Mouse (Mus musculus) embryonic stem cell, embryonic (primary cell): ENCODE results near the gene Cd72.
"Not testable (repeated sequence)": the region's sequence is repeated elsewhere in the genome, so short reads cannot be mapped to it uniquely, and the experiment has no call there.

Experiments
- CTCF ChIA-PET, 4 experiments: fragments of 300-600 bp in 2 of 4; fragments of 350-600 bp in 2 of 4; sonication (Branson Sonifier 250); formaldehyde crosslinking; loops; one replicate each; lab custom pipeline; 2022; ENCODE audit warnings: inconsistent platforms in 2 of 4; lab: Charles Lee
- POLR2A ChIA-PET, 4 experiments: fragments of 300-600 bp in 2 of 4; fragments of 350-600 bp in 2 of 4; sonication (Branson Sonifier 250); formaldehyde crosslinking; loops; one replicate each; lab custom pipeline; 2022; ENCODE audit warnings: antibody characterized with exemption in 4 of 4, inconsistent platforms in 1 of 4; lab: Charles Lee

Cd72 gene

GRCm38 (mm10) chr4:43485666-43486065, 31.2 kb upstream of the Cd72 start:
- CTCF ChIA-PET: interaction anchor here in 2 of 4 experiments (0.7 to 1.1 kb wide), 3 partner anchors 42 to 53 kb away, joined by 3 to 5 read pairs (median 4); no protein-coding TSS in a partner anchor
- POLR2A ChIA-PET: not testable (repeated sequence)

GRCm38 (mm10) chr4:43483535-43484091, 29.2 kb upstream of the Cd72 start, which contains the start of gene Sit1:
TSS of gene Sit1 (minus strand) at chr4:43483734.
- ChIA-PET POLR2A (interaction anchor here in 2 of 4 experiments (0.9 to 2.9 kb wide), 6 partner anchors 10 to 483 kb away, joined by 3 to 11 read pairs (median 4); partner anchors contain the start of genes Ccdc107 (in 1 of the 2) and Vcp (in 1 of the 2)), CTCF (interaction anchor here in 2 of 4 experiments (1.5 to 2.4 kb wide), 5 partner anchors 16 to 51 kb away, joined by 3 to 8 read pairs (median 6); partner anchors contain the start of gene Arhgef39 (in 1 of the 2))

- ChIA-PET CTCF (interaction anchor here in 3 of 4 experiments (0.6 to 1.9 kb wide), 10 partner anchors 17 to 480 kb away, joined by 3 to 6 read pairs (median 4); partner anchors contain the start of gene Arhgef39 (in 1 of the 3)), POLR2A (interaction anchor here in 2 of 4 experiments (1.1 to 2.9 kb wide), 7 partner anchors 9 to 482 kb away, joined by 3 to 11 read pairs (median 4); partner anchors contain the start of genes Ccdc107 (in 2 of the 2), Arhgef39 (in 1 of the 2) and Vcp (in 1 of the 2))
Measured at GRCm38 (mm10) chr4:43482591-43482990, 28.2 kb upstream of the Cd72 start.

- CTCF ChIA-PET: interaction anchor here (0.6 to 1.9 kb wide), 14 partner anchors 17 to 479 kb away, joined by 3 to 7 read pairs (median 4); partner anchors contain the start of gene Arhgef39 (in 1 of the 4)
Measured at GRCm38 (mm10) chr4:43481894-43482456, 27.5 kb upstream of the Cd72 start.

GRCm38 (mm10) chr4:43480985-43481384, 26.6 kb upstream of the Cd72 start:
- CTCF ChIA-PET: interaction anchor here in 3 of 4 experiments (0.7 to 0.9 kb wide), 3 partner anchors 49 to 434 kb away, joined by 3 to 7 read pairs (median 4); no protein-coding TSS in a partner anchor
- POLR2A ChIA-PET: interaction anchor here in 1 of 4 experiments (1.5 to 3.1 kb wide), 2 partner anchors 12 to 40 kb away, joined by 6 to 12 read pairs; partner anchors contain the start of genes Ccdc107 and Tesk1

More at GRCm38 (mm10) chr4:43481894-43482456, 27.5 kb upstream of the Cd72 start:
- POLR2A ChIA-PET: interaction anchor here in 3 of 4 experiments (0.6 to 2.9 kb wide), 7 partner anchors 11 to 52 kb away, joined by 3 to 11 read pairs (median 4); partner anchors contain the start of genes Ccdc107 (in 2 of the 3), Arhgef39 (in 1 of the 3) and Tesk1 (in 1 of the 3)

GRCm38 (mm10) chr4:43478906-43479832, 24.7 kb upstream of the Cd72 start:
- CTCF ChIA-PET: interaction anchor here (0.5 to 3.2 kb wide), 90 partner anchors 9 to 1765 kb away, joined by 3 to 23 read pairs (median 5); partner anchors contain the start of genes Ccdc107 (in 3 of the 4), Tesk1 (in 3 of the 4), Arhgef39 (in 1 of the 4) and Cd72 (in 1 of the 4)
- POLR2A ChIA-PET: interaction anchor here (0.6 to 3.1 kb wide), 36 partner anchors 8 to 605 kb away, joined by 3 to 12 read pairs (median 3); partner anchors contain the start of genes Arhgef39 (in 3 of the 4), Ccdc107 (in 3 of the 4), Creb3 (in 2 of the 4) and Tln1 (in 2 of the 4)

GRCm38 (mm10) chr4:43478534-43478858, 24.1 kb upstream of the Cd72 start:
- ChIA-PET CTCF (interaction anchor here (0.5 to 3.2 kb wide), 31 partner anchors 8 to 434 kb away, joined by 3 to 23 read pairs (median 5); partner anchors contain the start of genes Ccdc107 (in 2 of the 4), Gba2 (in 2 of the 4), Rgp1 (in 2 of the 4) and Arhgef39 (in 1 of the 4)), POLR2A (interaction anchor here in 3 of 4 experiments (0.6 to 3.1 kb wide), 18 partner anchors 8 to 478 kb away, joined by 3 to 12 read pairs (median 3); partner anchors contain the start of genes Arhgef39 (in 3 of the 3), Ccdc107 (in 3 of the 3), Creb3 (in 2 of the 3) and Tln1 (in 2 of the 3))

GRCm38 (mm10) chr4:43477857-43478533, 23.6 kb upstream of the Cd72 start:
- POLR2A ChIA-PET: interaction anchor here in 3 of 4 experiments (0.6 to 1.5 kb wide), 9 partner anchors 16 to 477 kb away, joined by 3 to 8 read pairs (median 3); partner anchors contain the start of genes Creb3 (in 2 of the 3), Tln1 (in 2 of the 3), Arhgef39 (in 1 of the 3) and Fam166b (in 1 of the 3)
- CTCF ChIA-PET: interaction anchor here (0.5 to 3.2 kb wide), 20 partner anchors 8 to 431 kb away, joined by 3 to 23 read pairs (median 8); partner anchors contain the start of genes Ccdc107 (in 2 of the 4), Arhgef39 (in 1 of the 4), Creb3 (in 1 of the 4) and Fam214b (in 1 of the 4)

GRCm38 (mm10) chr4:43476604-43477003, 22.2 kb upstream of the Cd72 start:
- CTCF ChIA-PET: interaction anchor here (0.5 to 1.7 kb wide), 10 partner anchors 19 to 424 kb away, joined by 3 to 7 read pairs (median 4); partner anchors contain the start of gene Arhgef39 (in 1 of the 4)
- POLR2A ChIA-PET: interaction anchor here in 3 of 4 experiments (0.6 to 1.2 kb wide), 9 partner anchors 16 to 219 kb away, joined by 3 to 10 read pairs (median 3); partner anchors contain the start of genes Arhgef39 (in 2 of the 3), Car9 (in 1 of the 3), Ccdc107 (in 1 of the 3) and Creb3 (in 1 of the 3)

- CTCF ChIA-PET: interaction anchor here in 1 of 4 experiments (0.9 kb wide), 1 partner anchor 42 kb away, joined by 3 read pairs; no protein-coding TSS in a partner anchor
- POLR2A ChIA-PET: interaction anchor here in 1 of 4 experiments (1.0 to 1.2 kb wide), 2 partner anchors 10 to 18 kb away, joined by 3 to 4 read pairs; partner anchors contain the start of gene Sit1
Measured at GRCm38 (mm10) chr4:43473636-43474035, 19.2 kb upstream of the Cd72 start.

- CTCF ChIA-PET: interaction anchor here in 3 of 4 experiments (0.6 to 1.9 kb wide), 7 partner anchors 9 to 424 kb away, joined by 3 to 4 read pairs (median 4); no protein-coding TSS in a partner anchor
- POLR2A ChIA-PET: interaction anchor here in 2 of 4 experiments (0.5 to 1.4 kb wide), 5 partner anchors 9 to 26 kb away, joined by 3 to 4 read pairs (median 3); no protein-coding TSS in a partner anchor
Measured at GRCm38 (mm10) chr4:43470301-43470700, 15.9 kb upstream of the Cd72 start.

GRCm38 (mm10) chr4:43466872-43467271, 12.4 kb upstream of the Cd72 start:
- CTCF ChIA-PET: interaction anchor here in 1 of 4 experiments (0.6 to 1.0 kb wide), 2 partner anchors 61 to 215 kb away, joined by 3 to 4 read pairs; no protein-coding TSS in a partner anchor
- POLR2A ChIA-PET: interaction anchor here in 2 of 4 experiments (0.6 to 1.1 kb wide), 4 partner anchors 10 to 760 kb away, joined by 3 read pairs; no protein-coding TSS in a partner anchor

- POLR2A ChIA-PET: no interaction called here
- CTCF ChIA-PET: interaction anchor here in 1 of 4 experiments (0.6 kb wide), 1 partner anchor 266 kb away, joined by 3 read pairs; no protein-coding TSS in a partner anchor
Measured at GRCm38 (mm10) chr4:43465935-43466334, 11.5 kb upstream of the Cd72 start.

GRCm38 (mm10) chr4:43463102-43463501, 8.7 kb upstream of the Cd72 start:
- POLR2A ChIA-PET: no interaction called here
- CTCF ChIA-PET: interaction anchor here in 1 of 4 experiments (0.6 kb wide), 1 partner anchor 536 kb away, joined by 3 read pairs; no protein-coding TSS in a partner anchor

- CTCF ChIA-PET: interaction anchor here (0.6 to 3.0 kb wide), 6 partner anchors 10 to 71 kb away, joined by 3 to 15 read pairs (median 4); no protein-coding TSS in a partner anchor
- POLR2A ChIA-PET: interaction anchor here in 3 of 4 experiments (0.8 to 1.5 kb wide), 6 partner anchors 10 to 42 kb away, joined by 3 read pairs; partner anchors contain the start of genes Arhgef39 (in 1 of the 3) and Ccdc107 (in 1 of the 3)
Measured at GRCm38 (mm10) chr4:43457124-43457523, 2.7 kb upstream of the Cd72 start.
